Mouse (Mus musculus) forebrain, embryonic 16.5 days (tissue): ENCODE measurements at regions not wholly inside any gene's neighbourhood (a gene's known extent, or its start where the extent isn't known, plus 50 kb on each side); places are given as distances from the start of the nearest gene placed in this dataset.

Experiments
- ATAC-seq: fragments of 200-750 bp; cut with Nextera tagmentation; 2 replicates; pipeline ENCODE4 v1.8.0; 2017; ENCODE audit warnings: mild to moderate bottlenecking, moderate library complexity
- H3K27ac ChIP-seq: fragments of 300-500 bp; sonication (generic); 2 replicates; pipeline ENCODE4 v1.5.1; 2014; ENCODE audit warnings: low read length, control low read depth
- H3K27me3 ChIP-seq: fragments of 300-500 bp; sonication (generic); replicated peaks from 2 replicates; pipeline ENCODE4 v1.6.1; 2014; ENCODE audit warnings: low read length; ENCODE audit not compliant: control insufficient read depth, insufficient read depth
- H3K36me3 ChIP-seq: fragments of 300-500 bp; sonication (generic); 2 replicates; pipeline ENCODE4 v1.6.1; 2014; ENCODE audit not compliant: control insufficient read depth, insufficient read depth
- H3K4me1 ChIP-seq: fragments of 300-500 bp; sonication (generic); replicated peaks from 2 replicates; pipeline ENCODE4 v1.6.1; 2014; ENCODE audit warnings: low read length; ENCODE audit not compliant: control insufficient read depth, insufficient read depth
- H3K4me2 ChIP-seq: fragments of 300-500 bp; sonication (generic); 2 replicates; pipeline ENCODE4 v1.6.1; 2014; ENCODE audit warnings: mild to moderate bottlenecking, low read length, control low read depth
- H3K4me3 ChIP-seq: fragments of 300-500 bp; sonication (generic); replicated peaks from 2 replicates; pipeline ENCODE4 v1.5.1; 2014; ENCODE audit warnings: mild to moderate bottlenecking, low read length, control low read depth
- H3K9ac ChIP-seq: fragments of 300-500 bp; sonication (generic); replicated peaks from 2 replicates; pipeline ENCODE4 v1.6.1; 2014; ENCODE audit warnings: low read depth, low read length, control low read depth
- H3K9me3 ChIP-seq: fragments of 300-500 bp; sonication (generic); 2 replicates; pipeline ENCODE4 v1.6.1; 2016; ENCODE audit warnings: low read length; ENCODE audit not compliant: control insufficient read depth
- WGBS: fragments of 180-500 bp; shearing (Covaris S2); extraction: QIAGEN DNeasy Blood & Tissue Kit; methylation state at CpG from one replicate; pipeline ENCODE4 v1.1.7; 2014; 5-methylcytosine and 5-hydroxymethylcytosine counted together

DNA sequence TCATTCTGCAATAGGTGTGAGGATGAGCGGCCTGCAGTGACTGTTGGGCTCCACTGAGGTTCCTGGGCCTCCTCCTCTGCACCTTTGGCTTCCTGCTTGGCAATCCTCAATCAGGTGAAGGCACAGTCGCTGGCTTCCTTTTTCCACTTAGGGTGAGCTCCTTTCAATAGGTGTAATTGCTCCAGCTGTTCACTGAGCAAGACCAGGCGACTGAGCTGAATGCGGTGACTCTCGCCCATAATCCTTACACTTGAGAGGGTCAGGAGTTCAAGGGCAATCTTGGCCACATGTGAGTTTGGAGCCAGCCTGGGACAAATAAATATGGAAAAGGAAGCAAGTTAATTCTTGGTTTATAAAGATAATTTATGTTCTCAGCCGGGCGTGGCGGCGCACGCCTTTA lies 76.1 kb upstream of the Epcam start:
- H3K27ac ChIP-seq = no peak overlapping the region
- no peak overlapping the region for H3K9ac ChIP-seq
- H3K4me2 ChIP-seq = no peak overlapping the region
- H3K9me3 ChIP-seq = no peaks in the 10 kb centered on the region
- H3K4me3 ChIP-seq = no peak overlapping the region
- H3K27me3 ChIP-seq = no peaks in the 10 kb centered on the region
- ATAC-seq = no peak
- no peaks in the 10 kb centered on the region for H3K36me3 ChIP-seq
- H3K4me1 ChIP-seq = no peaks in the 10 kb centered on the region
- WGBS = 87% methylated on average over 10 of the region's 10 CpGs

DNA sequence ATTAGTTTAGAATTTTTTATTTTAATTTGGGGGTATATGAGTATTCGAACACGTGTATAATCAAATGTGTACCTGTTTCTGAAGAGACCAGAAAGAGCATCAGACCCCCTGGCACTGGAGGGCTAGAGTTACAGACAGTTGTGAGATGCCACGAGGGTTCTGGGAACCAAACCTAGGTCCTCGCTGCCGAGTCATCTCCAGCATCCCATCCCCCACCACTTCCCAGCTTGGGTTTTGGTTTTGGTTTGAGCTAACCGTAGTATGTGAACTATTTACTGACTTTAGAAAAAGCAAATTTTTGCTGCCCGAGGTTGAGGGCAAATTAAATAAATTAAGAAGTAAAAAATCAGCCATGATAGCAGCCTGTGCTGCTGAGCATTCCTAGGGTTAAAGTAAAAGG lies 74.9 kb upstream of the Epcam start:
- Histone ChIP-seq H3K27ac (no peak overlapping the region), H3K27me3 (no peaks in the 10 kb centered on the region), H3K4me2 (no peak overlapping the region), H3K9ac (no peak overlapping the region), H3K9me3 (no peaks in the 10 kb centered on the region), H3K4me1 (no peaks in the 10 kb centered on the region), H3K36me3 (no peaks in the 10 kb centered on the region), H3K4me3 (no peak overlapping the region)
- ATAC-seq = no peak
- WGBS = 86% methylated on average over 7 of the region's 7 CpGs

DNA sequence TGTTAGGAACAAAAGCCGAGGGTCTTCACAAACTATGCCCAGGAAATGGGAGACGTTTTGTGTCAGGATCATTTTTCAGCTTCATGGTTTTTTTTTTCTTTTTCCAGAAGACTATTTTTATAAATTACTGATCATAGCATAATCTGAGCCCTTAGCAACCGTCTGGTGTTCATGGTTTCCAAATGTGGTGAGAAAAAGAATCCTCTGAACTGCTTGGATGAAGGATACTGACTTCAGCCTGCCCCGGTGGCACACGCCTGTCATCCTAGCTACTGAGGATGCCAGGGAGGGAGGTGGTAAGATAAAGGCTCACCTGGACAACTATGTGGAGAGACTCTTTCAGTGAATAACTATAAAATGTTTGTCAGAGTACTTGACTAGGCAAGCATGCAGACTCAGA lies 72.4 kb upstream of the Epcam start:
- Histone ChIP-seq H3K4me3 (no peak overlapping the region), H3K36me3 (no peaks in the 10 kb centered on the region), H3K4me2 (no peak overlapping the region), H3K9me3 (no peaks in the 10 kb centered on the region), H3K4me1 (no peaks in the 10 kb centered on the region), H3K27ac (no peak overlapping the region), H3K27me3 (no peaks in the 10 kb centered on the region), H3K9ac (no peak overlapping the region)
- no peak for ATAC-seq
- 79% methylated on average over 5 of the region's 5 CpGs for WGBS

DNA sequence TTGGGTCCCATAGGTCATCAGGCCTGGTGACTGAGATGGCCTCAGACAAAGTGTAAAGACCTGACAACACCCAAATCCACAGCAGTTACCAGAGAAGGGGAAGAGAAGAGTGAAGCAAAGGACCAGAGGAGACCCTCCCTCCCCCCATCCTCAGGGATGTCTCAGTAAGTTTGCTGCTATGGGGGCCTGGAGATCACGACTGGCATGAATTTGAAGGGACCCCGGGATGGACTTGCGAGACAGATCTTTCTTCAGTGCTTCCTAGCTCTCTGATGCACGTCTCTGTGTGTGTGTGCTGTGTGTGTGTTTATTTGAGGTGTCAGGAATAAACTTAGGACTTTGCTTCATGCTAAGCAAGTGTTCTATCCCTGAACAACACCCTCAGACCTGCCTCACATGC lies 70.1 kb upstream of the Epcam start:
- H3K4me1 ChIP-seq = no peaks in the 10 kb centered on the region
- no peak for ATAC-seq
- H3K27ac ChIP-seq = no peak overlapping the region
- H3K36me3 ChIP-seq = no peaks in the 10 kb centered on the region
- no peak overlapping the region for H3K9ac ChIP-seq
- H3K27me3 ChIP-seq = no peaks in the 10 kb centered on the region
- H3K4me2 ChIP-seq = no peak overlapping the region
- WGBS = 88% methylated on average over 4 of the region's 4 CpGs
- no peak overlapping the region for H3K4me3 ChIP-seq
- H3K9me3 ChIP-seq = no peaks in the 10 kb centered on the region

DNA sequence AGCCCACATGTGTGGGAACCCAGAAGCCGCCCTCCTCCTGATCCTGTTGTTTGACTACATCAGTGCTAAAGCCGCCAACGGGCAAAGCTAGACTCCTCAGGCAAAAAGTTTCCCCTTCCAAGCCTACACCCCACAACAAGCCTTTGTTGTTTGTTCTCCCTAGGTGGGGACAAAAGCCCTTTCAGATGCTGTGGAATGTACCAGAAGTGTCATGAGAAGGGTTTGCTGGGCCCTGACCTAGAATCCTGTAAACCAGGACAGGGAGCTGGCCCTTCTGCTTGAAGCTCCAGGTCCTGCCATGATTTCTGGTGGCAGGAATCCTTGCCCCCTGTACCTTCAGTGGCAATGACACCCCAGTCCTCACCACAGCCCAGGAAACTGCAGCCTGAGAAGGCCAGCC lies 69.5 kb upstream of the Epcam start:
- H3K4me2 ChIP-seq = no peak overlapping the region
- WGBS = 51% methylated on average over 3 of the region's 3 CpGs
- H3K9me3 ChIP-seq = no peaks in the 10 kb centered on the region
- peaks cover 3% of the 10 kb centered on the region; the same call in 1 of the 2 replicates for H3K4me1 ChIP-seq
- H3K4me3 ChIP-seq = no peak overlapping the region
- H3K27me3 ChIP-seq = no peaks in the 10 kb centered on the region
- no peak overlapping the region for H3K9ac ChIP-seq
- ATAC-seq = no peak
- no peak overlapping the region for H3K27ac ChIP-seq
- H3K36me3 ChIP-seq = no peaks in the 10 kb centered on the region

DNA sequence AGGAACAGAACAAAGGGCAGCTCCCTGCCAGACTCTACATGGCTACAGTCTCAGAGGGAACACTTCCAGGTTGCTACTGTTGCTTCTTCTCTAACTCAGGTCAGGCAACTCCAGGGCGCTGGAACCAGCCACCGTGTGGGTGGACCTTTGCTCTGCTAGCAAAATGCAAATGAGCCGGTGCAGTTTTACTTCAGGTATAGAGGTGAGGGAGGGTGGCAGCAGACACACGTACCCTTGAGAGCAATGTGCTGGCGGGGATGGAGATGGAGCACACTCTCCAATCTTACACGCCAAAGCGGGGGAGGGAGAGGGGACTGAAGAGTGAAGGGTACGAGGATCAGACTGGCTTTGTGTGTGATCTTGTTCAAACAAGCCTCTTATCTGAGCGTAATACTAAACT lies 68.8 kb upstream of the Epcam start:
- H3K4me3 ChIP-seq = no peak overlapping the region
- WGBS = 49% methylated on average over 9 of the region's 9 CpGs
- ATAC-seq = no peak
- no peak overlapping the region for H3K4me2 ChIP-seq
- H3K36me3 ChIP-seq = no peaks in the 10 kb centered on the region
- H3K9ac ChIP-seq = no peak overlapping the region
- H3K4me1 ChIP-seq = peaks cover 5% of the 10 kb centered on the region; the same call in 1 of the 2 replicates
- H3K27me3 ChIP-seq = no peaks in the 10 kb centered on the region
- H3K27ac ChIP-seq = no peak overlapping the region
- H3K9me3 ChIP-seq = no peaks in the 10 kb centered on the region

DNA sequence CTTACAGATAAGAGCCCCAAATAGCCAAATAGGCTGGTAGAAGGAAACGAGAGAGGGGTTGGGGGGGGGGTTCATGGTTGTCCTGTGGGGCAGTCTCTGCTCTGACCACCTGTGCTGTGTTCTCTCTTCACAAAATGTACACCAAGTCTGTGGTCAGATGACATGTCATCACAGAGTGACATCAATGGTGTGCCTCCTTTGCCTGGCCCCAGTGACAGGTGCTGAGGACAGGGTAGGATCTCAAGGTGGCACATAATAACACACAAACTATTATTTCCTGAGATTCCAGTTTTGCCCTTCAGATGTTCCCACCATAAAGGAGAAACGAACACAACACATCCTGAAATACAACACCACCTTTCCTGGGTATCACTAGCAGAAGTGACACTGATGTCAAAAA lies 68.3 kb upstream of the Epcam start:
- H3K9ac ChIP-seq = no peak overlapping the region
- no peaks in the 10 kb centered on the region for H3K27me3 ChIP-seq
- no peak overlapping the region for H3K27ac ChIP-seq
- no peak for ATAC-seq
- H3K4me3 ChIP-seq = no peak overlapping the region
- peaks cover 5% of the 10 kb centered on the region; the same call in 1 of the 2 replicates for H3K4me1 ChIP-seq
- no peaks in the 10 kb centered on the region for H3K36me3 ChIP-seq
- no peak overlapping the region for H3K4me2 ChIP-seq
- WGBS = 67% methylated on average over 2 of the region's 2 CpGs
- no peaks in the 10 kb centered on the region for H3K9me3 ChIP-seq

DNA sequence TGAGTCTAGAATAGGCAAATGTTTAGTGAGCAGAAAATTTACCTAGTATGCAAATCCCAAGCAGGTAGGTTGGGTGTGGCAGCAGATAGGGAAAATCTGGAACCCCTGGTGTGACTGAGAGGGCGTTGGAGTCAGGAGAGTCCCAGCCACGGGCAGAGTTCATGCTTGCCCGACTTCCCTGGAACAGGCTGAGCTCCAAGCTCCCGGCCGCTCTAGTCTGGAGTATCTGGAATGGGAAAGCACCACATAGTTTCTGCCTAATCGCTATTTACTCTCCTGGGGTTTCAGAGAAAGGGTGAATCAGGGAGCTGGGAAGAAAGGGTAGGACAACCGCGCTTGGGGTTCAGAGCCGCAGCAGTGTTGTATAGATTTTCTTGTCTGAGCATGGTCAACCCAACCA lies 65.8 kb upstream of the Epcam start:
- Histone ChIP-seq H3K4me2 (no peak overlapping the region), H3K9ac (no peak overlapping the region), H3K9me3 (no peaks in the 10 kb centered on the region), H3K27ac (no peak overlapping the region), H3K4me3 (no peak overlapping the region), H3K27me3 (no peaks in the 10 kb centered on the region), H3K36me3 (no peaks in the 10 kb centered on the region), H3K4me1 (peaks cover 5% of the 10 kb centered on the region; the same call in 1 of the 2 replicates)
- WGBS = 78% methylated on average over 9 of the region's 9 CpGs
- no peak for ATAC-seq

DNA sequence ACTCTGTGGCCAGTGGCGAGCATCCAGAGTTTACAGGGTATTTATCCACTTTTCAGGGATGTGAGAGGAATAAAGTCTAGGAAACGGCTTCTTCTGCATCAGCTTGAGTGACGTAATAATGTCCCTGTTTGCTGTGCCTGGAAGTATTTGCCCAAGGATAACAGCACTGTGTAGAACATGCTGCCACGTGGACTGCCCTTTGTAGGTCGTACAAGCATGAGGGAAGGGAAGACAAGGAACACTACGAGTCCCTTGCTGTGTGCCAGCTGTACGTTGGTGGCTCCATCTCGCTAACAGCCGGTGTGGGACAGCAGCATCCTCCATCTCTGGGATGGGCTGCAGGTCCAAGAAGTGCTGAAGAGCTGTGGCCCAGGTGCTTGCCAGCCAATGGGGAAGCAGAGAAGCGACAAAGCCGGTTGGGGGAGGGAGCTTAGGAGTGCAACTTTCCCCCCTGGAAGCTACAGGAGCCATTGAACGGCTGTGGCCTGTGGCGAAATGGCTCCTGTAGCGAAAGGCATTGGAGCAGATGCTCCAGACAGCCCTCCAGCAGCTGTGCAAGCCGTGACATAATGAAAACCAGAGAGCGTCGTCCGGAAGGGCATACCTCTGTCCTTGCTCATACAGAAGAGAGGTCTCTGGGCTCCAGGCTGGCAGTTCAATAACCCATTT lies 65.0 kb upstream of the Epcam start:
- ATAC-seq = peak; percentile 30
- Histone ChIP-seq H3K4me3 (no peak overlapping the region), H3K27ac (no peak overlapping the region), H3K4me1 (peaks cover 5% of the 10 kb centered on the region; the same call in 1 of the 2 replicates), H3K36me3 (no peaks in the 10 kb centered on the region), H3K9me3 (no peaks in the 10 kb centered on the region), H3K9ac (no peak overlapping the region), H3K27me3 (no peaks in the 10 kb centered on the region), H3K4me2 (peak overlapping the region; percentile 25)
- WGBS = 50% methylated on average over 18 of the region's 18 CpGs
